Mouse (Mus musculus) spleen, adult 2 months (tissue): ENCODE data around the gene Celsr1.

Source experiments
- CTCF ChIP-seq: fragments of 200-500 bp; IDR thresholded peaks from 2 replicates; pipeline ENCODE4 v1.5.1; 2011; ENCODE audit warnings: mild to moderate bottlenecking, inconsistent platforms; ENCODE audit not compliant: insufficient read depth, insufficient read length, insufficient replicate concordance; ENCODE audit errors: extremely low read depth
- POLR2A ChIP-seq: fragments of 200-500 bp; IDR thresholded peaks from 2 replicates; pipeline ENCODE4 v1.6.1; 2011; ENCODE audit warnings: low read depth, low read length, inconsistent platforms

GRCm38 (mm10) chr15:86075305-86076047, 41.9 kb upstream of the Celsr1 start:
- TF ChIP-seq POLR2A (no peak), CTCF (no peak)
